Mouse (Mus musculus) embryonic facial prominence, embryonic 14.5 days (tissue): ENCODE measurements around the gene Sry. TPM values are rescaled to one million over a fixed set of nuclear protein-coding genes. Genes with fewer than 3 reads are reported as not detected.

ENCODE experiments used
- ATAC-seq: fragments of 200-750 bp; cut with Nextera tagmentation; 2 replicates; pipeline ENCODE4 v1.8.0; 2017; ENCODE audit warnings: low read depth, moderate number of reproducible peaks, moderate TSS enrichment
- DNase-seq: peaks from one replicate; pipeline ENCODE4 v3.0.0-alpha.2; 2015; ENCODE audit warnings: low spot score
- H3K27ac ChIP-seq: fragments of 300-500 bp; sonication (generic); replicated peaks from 2 replicates; pipeline ENCODE4 v1.5.1; 2014; ENCODE audit warnings: low read depth, mild to moderate bottlenecking, low read length, moderate library complexity
- H3K27me3 ChIP-seq: fragments of 300-500 bp; sonication (generic); replicated peaks from 2 replicates; pipeline ENCODE4 v1.6.1; 2014; ENCODE audit warnings: low read length; ENCODE audit not compliant: control insufficient read depth, insufficient read depth
- H3K36me3 ChIP-seq: fragments of 300-500 bp; sonication (generic); 2 replicates; pipeline ENCODE4 v1.6.1; 2014; ENCODE audit warnings: low read length, mixed read lengths; ENCODE audit not compliant: control insufficient read depth, insufficient read depth
- H3K4me1 ChIP-seq: fragments of 300-500 bp; sonication (generic); 2 replicates; pipeline ENCODE4 v1.6.1; 2014; ENCODE audit warnings: antibody characterized with exemption, low read length; ENCODE audit not compliant: control insufficient read depth, insufficient read depth
- H3K4me2 ChIP-seq: fragments of 300-500 bp; sonication (generic); 2 replicates; pipeline ENCODE4 v1.6.1; 2014; ENCODE audit warnings: low read depth, mild to moderate bottlenecking, low read length, moderate library complexity, mixed read lengths
- H3K4me3 ChIP-seq: fragments of 300-500 bp; sonication (generic); 2 replicates; pipeline ENCODE4 v1.5.1; 2014; ENCODE audit warnings: low read depth, mild to moderate bottlenecking, low read length
- H3K9ac ChIP-seq: fragments of 300-500 bp; sonication (generic); 2 replicates; pipeline ENCODE4 v1.6.1; 2014; ENCODE audit warnings: low read depth, mild to moderate bottlenecking, low read length, moderate library complexity, mixed read lengths
- H3K9me3 ChIP-seq: fragments of 300-500 bp; sonication (generic); 2 replicates; pipeline ENCODE4 v1.6.1; 2016; ENCODE audit warnings: low read length; ENCODE audit not compliant: control insufficient read depth
- WGBS: fragments of 180-500 bp; shearing (Covaris S2); extraction: QIAGEN DNeasy Blood & Tissue Kit; methylation state at CpG from one replicate; pipeline ENCODE4 v1.1.7; 2014; 5-methylcytosine and 5-hydroxymethylcytosine counted together
- polyA plus RNA-seq: library from polyadenylated mRNA; unstranded; fragments of >200 nt; fragmentation: Nextera tagmentation; extraction: Ambion mirVana; gene quantifications from 2 replicates; pipeline ENCODE4 v1.2.1, GENCODE M21; 2014

Gene Sry
- not detected in 2 replicates for polyA plus RNA-seq

- no peaks in the 10 kb centered on the region for H3K36me3 ChIP-seq
- no peak within 1 kb of the TSS for H3K27ac ChIP-seq
- H3K4me1 ChIP-seq, result no peaks in the 10 kb centered on the region
- no peak within 1 kb of the TSS for H3K4me3 ChIP-seq
- H3K4me2 ChIP-seq, result no peak within 1 kb of the TSS
- WGBS, result 48% methylated on average over 2 of the region's 2 CpGs
- no peaks in the 10 kb centered on the region for H3K9me3 ChIP-seq
- no peak within 1 kb of the TSS for H3K9ac ChIP-seq
- DNase-seq (no peak), ATAC-seq (no peak)
- H3K27me3 ChIP-seq, result no peaks in the 10 kb centered on the region
Measured at GRCm38 (mm10) chrY:2663558-2663957, at the start of gene Sry. Sry (minus strand) TSS chrY:2663658.

Other genes with a start within 250 kb of the Sry start
- gene H2al2c, start 64.6 kb downstream of the Sry start, polyA plus RNA-seq, result not detected in 2 replicates
- not detected in 2 replicates for gene H2al2b, start 57.0 kb upstream of the Sry start, polyA plus RNA-seq
- not detected in 2 replicates for gene Gm4064, start 132.5 kb upstream of the Sry start, polyA plus RNA-seq
- not detected in 2 replicates for gene Rbmy, start 167.0 kb upstream of the Sry start, polyA plus RNA-seq
- not detected in 2 replicates for gene Gm10256, start 167.0 kb upstream of the Sry start, polyA plus RNA-seq
- not detected in 2 replicates for gene Gm10352, start 237.3 kb upstream of the Sry start, polyA plus RNA-seq